Mouse (Mus musculus) erythroblast, embryonic 14.5 days (primary cell): Measurements from ENCODE around the gene Mmp27. TPM values are rescaled to one million over a fixed set of nuclear protein-coding genes. Genes with fewer than 3 reads are reported as not detected.

Experiments
- H3K27me3 ChIP-seq: 2 replicates; pipeline ENCODE4 v1.6.1; 2012; ENCODE audit warnings: inconsistent platforms; ENCODE audit not compliant: control insufficient read depth
- H3K36me3 ChIP-seq: 2 replicates; pipeline ENCODE4 v1.6.1; 2012; ENCODE audit warnings: mild to moderate bottlenecking, inconsistent platforms; ENCODE audit not compliant: control insufficient read depth
- H3K4me1 ChIP-seq: 2 replicates; pipeline ENCODE4 v1.6.1; 2012; ENCODE audit warnings: inconsistent platforms; ENCODE audit not compliant: control insufficient read depth
- H3K4me3 ChIP-seq: replicated peaks from 2 replicates; pipeline ENCODE3; 2012; ENCODE audit warnings: moderate library complexity, mild to moderate bottlenecking, inconsistent platforms
- H3K9me3 ChIP-seq: 2 replicates; pipeline ENCODE4 v1.6.1; 2012; ENCODE audit warnings: low read length, inconsistent platforms, mixed read lengths; ENCODE audit not compliant: control insufficient read depth
- GATA1 ChIP-seq: IDR thresholded peaks from 2 replicates; pipeline ENCODE4 v1.6.1; 2012; ENCODE audit warnings: low read length, inconsistent platforms, mixed read lengths
- TAL1 ChIP-seq: IDR thresholded peaks from 3 replicates; pipeline ENCODE4 v1.6.1; 2012; ENCODE audit warnings: low read length, inconsistent platforms, mixed read lengths
- polyA plus RNA-seq: library from polyadenylated mRNA; stranded (reverse); fragments of >175 nt; gene quantifications from 2 replicates; pipeline ENCODE4 v1.2.3, GENCODE M21; 2012

The Mmp27 gene
- polyA plus RNA-seq = not detected in 2 replicates

DNA sequence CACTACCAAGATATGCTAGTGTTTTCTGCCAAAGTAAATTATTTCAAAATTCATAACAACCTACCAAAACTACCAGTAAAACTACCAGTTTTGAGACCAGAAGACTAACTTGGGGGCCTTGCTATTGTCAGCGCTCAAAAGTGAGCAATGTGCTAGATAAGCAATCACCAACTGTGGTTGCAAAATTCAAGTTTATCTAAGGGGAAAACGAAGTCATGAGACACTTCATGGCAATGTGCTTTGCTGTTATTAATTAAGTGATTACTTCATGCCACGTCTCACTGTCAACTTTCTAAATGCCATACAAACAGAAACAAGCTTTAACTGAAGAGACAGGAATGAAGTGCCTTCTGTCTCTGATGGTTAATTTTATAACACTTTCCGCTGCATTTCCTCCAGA lies at the start of gene Mmp27:
TSS of gene Mmp27 (plus strand) at position 235 of the 400 bp plus-strand sequence.
- no peak within 1 kb of the TSS for H3K4me3 ChIP-seq
- H3K4me1 ChIP-seq = peaks cover 11% of the 10 kb centered on the region
- TF ChIP-seq TAL1 (no peak), GATA1 (no peak)
- H3K36me3 ChIP-seq = no peaks in the 10 kb centered on the region
- H3K9me3 ChIP-seq = no peaks in the 10 kb centered on the region
- H3K27me3 ChIP-seq = no peaks in the 10 kb centered on the region

DNA sequence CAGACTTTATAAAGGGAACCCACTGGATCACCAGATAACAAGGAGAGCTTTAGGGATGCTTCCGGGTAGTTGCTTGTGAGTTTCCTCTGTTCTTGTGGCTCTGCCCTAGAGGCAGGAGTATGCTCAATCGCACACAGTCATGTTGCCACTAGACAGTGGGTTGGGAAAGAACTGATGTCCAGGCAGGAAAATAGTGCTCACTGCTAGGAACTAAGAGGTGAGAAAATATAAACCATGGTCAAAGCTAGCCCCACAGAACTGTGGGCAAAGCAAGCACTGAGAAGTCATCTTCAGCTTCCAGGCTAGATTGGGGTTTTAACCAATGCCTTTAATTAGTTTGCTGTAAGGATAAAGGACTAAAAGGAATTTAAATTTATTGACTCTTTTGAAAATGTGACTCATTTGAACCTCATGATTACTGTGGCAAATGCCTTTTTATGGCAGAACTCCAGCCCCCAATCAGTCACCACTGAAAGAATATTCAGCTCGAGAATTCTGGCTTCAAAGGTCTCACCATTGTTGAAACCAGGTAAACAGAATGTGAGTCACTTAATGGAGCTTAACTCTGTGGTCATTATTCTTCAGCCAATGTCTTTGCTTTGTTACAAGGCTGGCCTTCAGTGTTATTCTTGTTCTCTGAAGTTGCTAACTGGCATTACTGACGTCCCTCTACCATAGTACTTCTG lies 44.8 kb upstream of the Mmp27 start:
- Histone ChIP-seq H3K4me1 (no peaks in the 10 kb centered on the region), H3K4me3 (no peak overlapping the region), H3K27me3 (no peaks in the 10 kb centered on the region), H3K9me3 (no peaks in the 10 kb centered on the region), H3K36me3 (no peaks in the 10 kb centered on the region)
- no peak for TF ChIP-seq TAL1
- no peak for TF ChIP-seq GATA1

DNA sequence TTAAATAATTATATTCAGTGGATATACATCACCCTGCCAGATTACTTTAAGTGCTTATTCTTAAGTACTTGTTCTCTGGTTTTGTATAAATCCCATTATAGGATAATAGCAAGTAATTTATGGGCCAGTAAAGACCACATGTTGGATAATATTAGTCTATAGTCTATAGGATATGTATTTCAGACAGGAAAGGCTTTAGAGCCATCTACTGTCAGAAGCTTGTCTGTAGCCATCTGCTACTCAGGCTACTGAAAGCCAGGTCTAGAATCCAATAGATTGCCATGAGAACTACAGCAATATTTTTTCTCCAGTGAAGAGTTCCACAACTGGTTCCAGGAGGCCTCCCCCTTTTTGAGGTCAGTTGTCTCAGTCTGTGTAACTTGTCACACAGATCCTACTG lies 28.4 kb upstream of the Mmp27 start:
- no peaks in the 10 kb centered on the region for H3K36me3 ChIP-seq
- no peaks in the 10 kb centered on the region for H3K27me3 ChIP-seq
- no peak overlapping the region for H3K4me3 ChIP-seq
- no peaks in the 10 kb centered on the region for H3K4me1 ChIP-seq
- no peak for TF ChIP-seq GATA1
- H3K9me3 ChIP-seq = no peaks in the 10 kb centered on the region

DNA sequence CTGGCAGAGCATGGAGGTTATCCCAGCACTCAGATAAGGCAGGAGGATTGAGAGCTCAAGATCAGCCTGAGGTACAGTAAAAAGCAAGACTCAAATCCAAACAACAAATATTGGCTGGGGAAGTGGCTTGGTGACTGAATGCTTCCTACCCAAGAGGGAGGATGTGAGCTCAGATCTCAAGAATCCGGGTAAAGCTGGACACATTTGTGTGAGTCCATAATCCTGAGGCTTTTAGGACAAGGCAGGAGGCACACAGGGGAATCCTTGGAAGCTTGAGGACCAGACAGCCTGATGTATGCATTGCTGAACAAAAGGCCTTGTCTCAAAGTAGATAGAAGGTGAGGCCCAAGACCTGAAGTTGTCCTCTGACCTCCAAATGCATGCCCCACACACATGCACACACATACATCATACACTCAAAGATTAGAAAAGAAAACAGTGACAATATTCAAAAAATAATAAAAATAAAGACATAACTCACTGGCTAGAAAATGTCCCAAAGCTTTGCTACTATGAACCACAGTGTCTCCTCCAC lies 26.2 kb upstream of the Mmp27 start:
- H3K27me3 ChIP-seq = no peaks in the 10 kb centered on the region
- H3K4me1 ChIP-seq = no peaks in the 10 kb centered on the region
- H3K36me3 ChIP-seq = no peaks in the 10 kb centered on the region
- no peaks in the 10 kb centered on the region for H3K9me3 ChIP-seq
- no peak overlapping the region for H3K4me3 ChIP-seq
- TF ChIP-seq GATA1 = no peak
- TF ChIP-seq TAL1 = no peak

DNA sequence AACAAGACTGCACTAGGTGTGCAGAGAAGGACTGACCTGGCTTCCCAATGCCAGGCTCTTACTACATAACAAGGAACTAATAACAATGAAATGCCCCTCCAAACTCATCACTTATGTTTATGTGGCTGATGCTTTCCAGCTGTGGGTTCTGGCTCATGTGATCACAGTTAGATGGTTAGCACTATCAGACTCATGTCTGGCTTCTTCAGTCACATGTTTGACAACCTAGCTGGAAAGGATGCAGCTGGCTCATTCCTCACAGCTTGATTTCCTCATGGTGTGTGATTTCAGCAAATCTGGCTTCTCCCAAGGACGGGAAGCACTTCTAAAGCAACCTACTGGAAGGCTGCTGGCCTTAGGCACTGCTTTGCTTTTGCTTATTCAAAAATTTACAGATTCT lies 25.7 kb upstream of the Mmp27 start:
- Histone ChIP-seq H3K4me1 (no peaks in the 10 kb centered on the region), H3K27me3 (no peaks in the 10 kb centered on the region), H3K36me3 (no peaks in the 10 kb centered on the region), H3K4me3 (no peak overlapping the region), H3K9me3 (no peaks in the 10 kb centered on the region)
- TF ChIP-seq TAL1 (no peak), GATA1 (no peak)

DNA sequence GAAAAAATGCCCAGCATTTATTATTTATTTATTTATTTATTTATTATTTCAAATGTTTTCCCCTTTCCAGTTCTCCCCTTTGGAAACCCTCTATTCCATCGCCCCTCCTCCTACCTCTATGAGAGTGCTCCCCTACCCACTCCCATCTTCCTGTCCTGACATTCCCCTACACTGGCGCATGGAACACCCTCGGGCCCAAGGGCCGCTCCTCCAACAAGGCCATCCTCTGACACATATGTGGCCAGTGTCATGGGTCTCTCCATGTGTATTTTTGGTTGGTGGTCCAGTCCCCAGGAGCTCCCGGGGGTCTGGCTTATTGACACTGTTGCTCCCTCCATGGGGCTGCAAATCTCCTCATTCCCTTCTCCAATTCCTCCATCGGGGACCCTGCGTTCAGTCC lies 25.3 kb upstream of the Mmp27 start:
- Histone ChIP-seq H3K27me3 (no peaks in the 10 kb centered on the region), H3K9me3 (no peaks in the 10 kb centered on the region), H3K4me3 (no peak overlapping the region), H3K4me1 (no peaks in the 10 kb centered on the region), H3K36me3 (no peaks in the 10 kb centered on the region)
- TF ChIP-seq TAL1 (no peak), GATA1 (no peak)

DNA sequence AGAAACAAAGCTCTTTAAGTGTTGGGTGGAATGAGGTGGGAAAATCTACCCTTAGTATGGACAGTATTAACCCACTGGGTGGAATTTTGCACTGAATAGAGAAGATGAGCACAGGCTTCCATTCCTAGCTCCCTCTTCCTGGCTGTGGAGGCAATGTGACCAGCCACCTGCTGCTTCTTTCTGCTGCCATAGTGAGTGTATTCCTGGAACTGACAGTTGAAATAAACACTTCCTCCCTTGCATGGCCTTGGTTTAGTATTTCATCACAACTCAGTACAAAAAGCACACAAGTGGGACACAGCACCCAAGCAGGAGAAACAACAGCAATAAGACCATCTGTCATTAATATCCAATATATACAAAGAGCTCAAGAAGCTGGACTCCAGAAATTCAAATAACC lies 19.3 kb upstream of the Mmp27 start:
- H3K27me3 ChIP-seq = no peaks in the 10 kb centered on the region

DNA sequence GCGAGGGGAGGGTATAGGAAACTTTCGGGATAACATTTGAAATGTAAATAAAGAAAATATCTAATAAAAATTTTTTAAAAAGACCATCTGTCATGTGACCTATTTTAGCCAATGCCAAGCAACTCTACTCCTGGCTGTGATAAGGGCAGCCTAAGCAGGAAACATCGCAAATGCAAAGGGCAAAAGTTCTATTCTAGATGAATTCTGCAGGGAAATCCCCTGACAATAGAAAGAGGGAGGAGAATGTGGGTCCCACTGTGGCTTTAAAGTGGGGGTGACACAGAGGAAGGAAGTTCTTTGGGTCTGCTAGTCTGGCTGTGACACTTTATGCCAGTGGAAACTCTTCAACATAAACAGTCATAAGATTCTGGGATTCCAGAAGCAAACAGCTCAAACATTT lies 17.7 kb upstream of the Mmp27 start:
- Histone ChIP-seq H3K4me1 (no peaks in the 10 kb centered on the region), H3K9me3 (no peaks in the 10 kb centered on the region)

More for the DNA sequence above, 19.3 kb upstream of the Mmp27 start:
- no peak overlapping the region for H3K4me3 ChIP-seq
- TF ChIP-seq TAL1 (no peak), GATA1 (no peak)
- H3K36me3 ChIP-seq = no peaks in the 10 kb centered on the region
- H3K4me1 ChIP-seq = no peaks in the 10 kb centered on the region
- H3K9me3 ChIP-seq = no peaks in the 10 kb centered on the region

DNA sequence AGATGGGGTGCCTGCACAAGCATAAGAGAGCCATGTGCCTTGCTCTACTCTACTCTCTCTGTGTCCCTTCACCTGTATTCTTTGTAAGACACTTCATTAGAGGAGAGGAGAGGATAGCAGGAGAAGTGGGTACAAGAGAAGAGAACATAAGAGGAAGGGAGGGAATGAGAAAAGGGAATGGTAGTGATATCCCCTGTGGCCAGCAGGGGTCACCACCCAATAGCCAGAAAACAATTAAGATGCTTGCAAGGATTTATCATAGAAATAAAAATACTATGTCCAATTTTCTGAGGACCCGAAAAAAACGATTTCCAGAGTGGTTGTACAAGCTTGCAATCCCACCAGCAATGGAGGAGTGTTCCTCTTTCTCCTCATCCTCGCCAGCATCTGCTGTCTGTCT lies 16.8 kb upstream of the Mmp27 start:
- TF ChIP-seq GATA1 (no peak), TAL1 (no peak)
- H3K27me3 ChIP-seq = no peaks in the 10 kb centered on the region
- H3K4me3 ChIP-seq = no peak overlapping the region
- H3K4me1 ChIP-seq = no peaks in the 10 kb centered on the region
- H3K9me3 ChIP-seq = no peaks in the 10 kb centered on the region
- no peaks in the 10 kb centered on the region for H3K36me3 ChIP-seq

More for the DNA sequence above, 17.7 kb upstream of the Mmp27 start:
- H3K36me3 ChIP-seq = no peaks in the 10 kb centered on the region
- H3K4me3 ChIP-seq = no peak overlapping the region
- TF ChIP-seq GATA1 = no peak
- TF ChIP-seq TAL1 = no peak
- H3K27me3 ChIP-seq = no peaks in the 10 kb centered on the region
